Mouse (Mus musculus) kidney, adult 2 months (tissue): ENCODE measurements around the gene Zfp420. TPM values are rescaled to one million over a fixed set of nuclear protein-coding genes. Genes with fewer than 3 reads are reported as not detected.
A peak's percentile ranks its signal among the peaks of the same experiment; 100 is the strongest.

ENCODE experiments used
- DNase-seq: peaks from one replicate; pipeline ENCODE4 v3.0.0; 2021
- H3K27ac ChIP-seq: fragments of 200-500 bp; 2 replicates; pipeline ENCODE4 v1.5.1; 2012; ENCODE audit warnings: low read depth, low read length, control low read depth, inconsistent platforms; ENCODE audit not compliant: insufficient read depth
- H3K27me3 ChIP-seq: fragments of 200-500 bp; replicated peaks from 2 replicates; pipeline ENCODE4 v1.6.1; 2012; ENCODE audit warnings: mild to moderate bottlenecking, moderate library complexity, low read length, inconsistent platforms; ENCODE audit not compliant: control insufficient read depth, insufficient read depth
- H3K36me3 ChIP-seq: fragments of 200-500 bp; 2 replicates; pipeline ENCODE4 v1.6.1; 2012; ENCODE audit warnings: mild to moderate bottlenecking, moderate library complexity, low read length, inconsistent platforms; ENCODE audit not compliant: control insufficient read depth, insufficient read depth
- H3K4me1 ChIP-seq: fragments of 200-500 bp; 2 replicates; pipeline ENCODE4 v1.6.1; 2011; ENCODE audit warnings: low read length; ENCODE audit not compliant: control insufficient read depth, insufficient read depth
- H3K4me3 ChIP-seq: fragments of 200-500 bp; 2 replicates; pipeline ENCODE4 v1.5.1; 2011; ENCODE audit warnings: mild to moderate bottlenecking, low read depth, low read length, control low read depth; ENCODE audit not compliant: insufficient read depth
- CTCF ChIP-seq: fragments of 200-500 bp; conservative IDR thresholded peaks from 2 replicates; pipeline ENCODE4 v1.5.1; 2011; ENCODE audit warnings: low read depth, mild to moderate bottlenecking, control low read depth, low read length, moderate library complexity, mixed read lengths; ENCODE audit not compliant: insufficient read depth, insufficient read length
- POLR2A ChIP-seq: fragments of 200-500 bp; IDR thresholded peaks from one replicate; pipeline ENCODE4 v1.6.1; 2011; ENCODE audit warnings: low read depth, low read length, control low read depth
- WGBS: fragments of 180-500 bp; shearing (Covaris S2); methylation state at CpG from one replicate; pipeline ENCODE4 v1.1.7; 2018; 5-methylcytosine and 5-hydroxymethylcytosine counted together
- polyA plus RNA-seq: library from polyadenylated mRNA; depleted of rRNA; stranded (reverse); fragments of >200 nt; gene quantifications from 2 replicates; pipeline ENCODE4 v1.2.3, GENCODE M21; 2012

Gene Zfp420
- polyA plus RNA-seq, 1 experiment = 1.8 TPM

DNA sequence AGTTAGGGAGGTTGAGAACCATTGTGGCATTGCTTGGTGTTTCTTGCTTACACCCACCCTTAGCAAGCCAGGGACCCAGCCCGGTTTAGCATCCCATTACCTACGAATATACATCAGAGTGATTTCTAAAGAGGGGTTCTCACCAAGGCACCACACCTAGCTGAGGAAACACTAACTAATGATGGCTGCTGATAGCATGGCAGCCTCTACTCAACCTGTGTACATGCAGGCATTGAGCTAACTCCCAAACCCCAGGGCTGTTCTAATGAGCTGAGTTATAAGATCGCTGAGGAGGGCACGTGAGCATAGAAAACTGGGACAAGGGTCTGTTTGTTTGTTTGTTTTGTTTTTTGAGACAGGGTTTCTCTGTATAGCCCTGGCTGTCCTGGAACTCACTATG lies 33.0 kb downstream of the Zfp420 start:
- DNase-seq = no peak
- H3K27ac ChIP-seq = no peak overlapping the region
- no peaks in the 10 kb centered on the region for H3K4me1 ChIP-seq
- H3K4me3 ChIP-seq = no peak overlapping the region
- 96% methylated on average over 4 of the region's 4 CpGs for WGBS
- peaks cover 25% of the 10 kb centered on the region for H3K36me3 ChIP-seq
- no peaks in the 10 kb centered on the region for H3K27me3 ChIP-seq
- TF ChIP-seq CTCF (no peak), POLR2A (no peak)

DNA sequence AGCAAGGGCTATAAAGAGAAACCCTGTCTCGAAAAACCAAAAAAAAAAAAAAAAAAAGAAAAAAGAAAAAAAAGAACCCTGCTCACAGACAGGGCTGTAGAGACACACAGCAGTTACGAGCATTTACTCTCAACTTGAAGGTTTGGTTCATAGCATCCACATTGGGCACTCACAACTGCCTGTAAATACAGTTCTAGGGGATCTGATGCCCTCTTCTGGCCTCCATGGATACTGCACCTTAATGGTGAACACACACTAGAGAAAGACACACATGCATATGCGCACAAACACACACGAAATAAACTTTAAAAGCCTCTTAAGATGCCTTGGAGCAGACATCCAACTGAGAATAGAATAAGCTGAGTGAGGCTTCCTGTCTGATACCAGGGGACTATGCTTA lies 38.6 kb downstream of the Zfp420 start:
- 98% methylated on average over 4 of the region's 4 CpGs for WGBS
- Histone ChIP-seq H3K27ac (no peak overlapping the region), H3K36me3 (peaks cover 29% of the 10 kb centered on the region)

DNA sequence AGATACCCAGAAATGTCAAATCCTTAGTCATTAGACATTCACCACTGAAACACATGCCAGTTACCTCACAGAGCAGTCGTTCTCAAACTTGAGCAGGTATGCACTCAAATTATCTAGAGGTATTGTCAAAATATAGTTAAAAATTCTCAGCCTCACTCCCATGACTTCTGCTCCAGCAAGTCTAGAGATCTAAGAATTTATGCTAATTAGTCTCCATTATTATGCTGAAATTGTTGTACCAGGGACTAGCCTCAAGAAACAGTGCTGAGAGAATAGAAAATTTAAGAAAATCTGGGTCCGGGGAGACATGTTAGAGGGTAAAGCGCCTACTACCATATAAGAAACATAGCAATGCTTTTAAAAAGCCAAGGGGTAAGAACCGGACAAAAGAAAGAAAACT lies 44.3 kb downstream of the Zfp420 start:
- Histone ChIP-seq H3K27me3 (no peaks in the 10 kb centered on the region), H3K36me3 (no peaks in the 10 kb centered on the region), H3K27ac (no peak overlapping the region), H3K4me3 (no peak overlapping the region), H3K4me1 (no peaks in the 10 kb centered on the region)
- no peak for DNase-seq
- 91% methylated on average over 4 of the region's 4 CpGs for WGBS
- TF ChIP-seq POLR2A (no peak), CTCF (no peak)

More for the DNA sequence above, 38.6 kb downstream of the Zfp420 start:
- no peak overlapping the region for H3K4me3 ChIP-seq
- TF ChIP-seq CTCF (no peak), POLR2A (no peak)
- no peaks in the 10 kb centered on the region for H3K27me3 ChIP-seq
- no peak for DNase-seq
- H3K4me1 ChIP-seq = no peaks in the 10 kb centered on the region

DNA sequence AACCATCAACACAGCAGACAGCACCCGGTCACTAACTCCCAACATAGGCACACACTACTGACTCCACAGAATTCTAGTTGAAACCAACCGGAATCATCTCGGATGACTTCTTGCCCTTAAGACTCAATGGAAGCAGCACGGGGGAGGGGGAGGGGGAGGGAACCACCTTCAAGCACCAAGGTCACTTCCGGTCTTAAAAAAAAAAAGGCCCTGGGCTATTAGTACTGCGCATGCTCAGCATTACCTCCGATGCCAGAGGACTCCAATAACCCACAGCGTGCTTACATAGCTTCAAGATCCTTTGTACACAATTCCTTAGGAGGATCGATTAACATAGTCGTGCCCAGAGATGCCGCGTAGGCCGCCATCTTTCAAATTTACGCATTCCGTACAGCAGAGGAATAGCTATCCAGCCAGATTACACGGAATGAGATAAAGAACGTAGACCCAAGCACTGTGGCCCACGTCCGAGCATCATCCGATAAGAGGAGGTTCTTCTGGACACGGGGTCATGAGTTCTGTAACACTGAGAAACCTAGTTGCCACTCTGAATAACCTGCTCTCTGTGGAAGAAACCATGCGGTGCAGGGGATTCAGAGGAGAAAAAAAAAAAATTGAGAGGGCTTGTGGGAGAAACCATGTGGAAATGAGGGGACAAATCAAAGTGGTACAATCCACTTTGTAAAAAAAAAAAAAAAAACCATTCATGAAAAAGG lies 46.3 kb downstream of the Zfp420 start, which contains the start of gene Zfp27:
TSS of gene Zfp27 (minus strand) at position 607 of the 716 bp plus-strand sequence.
- under 1% methylated on average over 22 of the region's 22 CpGs for WGBS
- no peaks in the 10 kb centered on the region for H3K4me1 ChIP-seq
- H3K27me3 ChIP-seq = no peaks in the 10 kb centered on the region
- TF ChIP-seq POLR2A (no peak), CTCF (no peak)
- peak within 1 kb of the TSS; percentile 93 for H3K4me3 ChIP-seq
- peak; percentile 92 for DNase-seq
- H3K27ac ChIP-seq = peak within 1 kb of the TSS; percentile 98
- H3K36me3 ChIP-seq = no peaks in the 10 kb centered on the region

GRCm38 (mm10) chr7:29906682-29907058 lies 46.9 kb downstream of the Zfp420 start:
- Histone ChIP-seq H3K4me1 (no peaks in the 10 kb centered on the region), H3K4me3 (peak overlapping the region; percentile 23; the same call in 1 of the 2 replicates), H3K27me3 (no peaks in the 10 kb centered on the region), H3K36me3 (no peaks in the 10 kb centered on the region), H3K27ac (peak overlapping the region; percentile 51)
- DNase-seq = no peak
- no peak for TF ChIP-seq POLR2A
- TF ChIP-seq CTCF = no peak
- 14% methylated on average over 8 of the region's 8 CpGs for WGBS

- H3K4me3 ChIP-seq = no peak overlapping the region
Observed at GRCm38 (mm10) chr7:29907206-29907605, 47.4 kb downstream of the Zfp420 start.

DNA sequence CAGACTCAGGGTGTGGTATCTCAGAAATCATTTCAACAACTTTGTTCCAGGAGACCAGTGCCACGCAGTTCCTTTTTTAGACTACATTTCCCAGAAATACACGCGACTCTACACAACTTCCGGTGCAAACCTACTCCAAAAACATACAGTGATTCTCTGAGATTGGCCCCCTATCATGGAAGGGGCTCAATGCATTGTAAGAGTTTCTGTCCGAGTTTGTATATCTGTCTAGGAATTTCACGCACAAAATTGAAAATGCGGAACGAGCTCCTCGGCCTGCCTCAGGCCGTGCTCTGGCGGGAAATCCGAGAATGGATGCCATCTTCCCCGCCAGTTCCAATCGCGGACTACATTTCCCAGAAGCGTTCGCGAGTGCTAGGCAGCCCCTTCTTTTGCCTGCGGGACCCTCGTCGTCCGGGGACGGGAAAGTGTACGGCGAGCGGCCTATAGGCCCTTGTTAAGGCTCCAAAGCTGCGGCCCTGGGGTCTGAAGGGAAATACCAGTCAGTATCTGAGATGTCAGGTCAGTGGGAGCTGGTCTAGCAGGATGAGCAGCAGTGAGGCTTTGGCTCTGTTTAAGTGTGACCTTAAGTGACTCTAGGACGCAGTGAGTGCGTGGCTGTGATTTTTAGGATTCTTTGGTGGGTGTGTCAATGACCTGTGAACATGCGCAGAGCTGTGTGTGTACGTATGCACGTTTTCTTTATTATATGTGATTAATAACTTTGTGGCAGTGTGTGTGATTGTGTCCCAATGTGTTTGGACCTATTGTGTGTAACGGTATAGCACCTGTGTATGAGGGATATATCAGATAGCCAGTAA lies 48.6 kb downstream of the Zfp420 start, which contains the start of gene Zfp383:
TSS of gene Zfp383 (plus strand) at position 94 of the 821 bp plus-strand sequence.
- H3K27ac ChIP-seq = peak within 1 kb of the TSS; percentile 93
- peak; percentile 90 for DNase-seq
- peak within 1 kb of the TSS; percentile 92 for H3K4me3 ChIP-seq
- peaks cover 3% of the 10 kb centered on the region for H3K36me3 ChIP-seq
- no peaks in the 10 kb centered on the region for H3K27me3 ChIP-seq
- no peaks in the 10 kb centered on the region for H3K4me1 ChIP-seq
- TF ChIP-seq CTCF = no peak
- no peak for TF ChIP-seq POLR2A
- WGBS = under 1% methylated on average over 33 of the region's 33 CpGs

More at GRCm38 (mm10) chr7:29907206-29907605, 47.4 kb downstream of the Zfp420 start:
- DNase-seq = no peak
- Histone ChIP-seq H3K36me3 (peaks cover 1% of the 10 kb centered on the region; the same call in 1 of the 2 replicates), H3K27ac (no peak overlapping the region), H3K27me3 (no peaks in the 10 kb centered on the region), H3K4me1 (no peaks in the 10 kb centered on the region)
- 85% methylated on average over 5 of the region's 5 CpGs for WGBS
- TF ChIP-seq POLR2A = no peak
- no peak for TF ChIP-seq CTCF
